Mouse (Mus musculus): Measurements from ENCODE around the gene Zbtb44. TPM values are rescaled to one million over a fixed set of nuclear protein-coding genes. Genes with fewer than 3 reads are reported as not detected.

Zbtb44 gene
- total RNA-seq, 1 experiment: 33.7 TPM

GRCm38 (mm10) chr9:31092111-31092832, 61.8 kb downstream of the Zbtb44 start:
- no peaks in the 10 kb centered on the region for H3K9me3 ChIP-seq (ENCODE audit: control insufficient read depth, insufficient read depth, low read depth, low read length)
- H3K9ac ChIP-seq (ENCODE audit: insufficient read depth, low read depth, low read length, poor library complexity, severe bottlenecking): no peak overlapping the region
- no peak overlapping the region for H3K4me3 ChIP-seq (ENCODE audit: insufficient read depth in 1 of 2, low read depth in 1 of 2, low read length in 2 of 2, poor library complexity in 1 of 2, severe bottlenecking in 1 of 2)
- peaks cover 1 to 6% of the 10 kb centered on the region in 2 experiments; a peak in 2 of 4 replicates for H3K4me1 ChIP-seq (ENCODE audit: control insufficient read depth in 2 of 2, insufficient read depth in 2 of 2, low read length in 2 of 2, poor library complexity in 1 of 2)
- no peak overlapping the region for H3K27ac ChIP-seq (ENCODE audit: insufficient read depth, low read depth, low read length, poor library complexity, severe bottlenecking)
- no peak for DNase-seq (ENCODE audit: low read depth, low spot score)
- TF ChIP-seq ZNF384 (IDR thresholded peaks at IDR 0.05; ENCODE audit: low read depth, low read length) (no peak), HCFC1 (IDR thresholded peaks at IDR 0.05; ENCODE audit: borderline replicate concordance, insufficient read depth, low read length) (no peak), ZC3H11A (IDR thresholded peaks at IDR 0.05; ENCODE audit: borderline replicate concordance, low read depth, low read length) (no peak), MAFK (IDR thresholded peaks at IDR 0.05; ENCODE audit: insufficient read depth, low read depth, low read length) (no peak), CHD2 (IDR thresholded peaks at IDR 0.05; ENCODE audit: low read depth, low read length) (no peak)
- in situ Hi-C loops (cut with MboI; ENCODE audit: low sequenced_read_pairs in 2 of 2, unreplicated experiment in 2 of 2): loop anchor here (25.0 kb wide), 3 partner anchors 380 to 605 kb away; no protein-coding TSS in a partner anchor
- H3K36me3 ChIP-seq (ENCODE audit: control insufficient read depth, insufficient read depth, low read length, poor library complexity, severe bottlenecking): peaks cover 45% of the 10 kb centered on the region

- Histone ChIP-seq H3K9ac (ENCODE audit: insufficient read depth, low read depth, low read length, poor library complexity, severe bottlenecking) (no peak overlapping the region), H3K27ac (ENCODE audit: insufficient read depth, low read depth, low read length, poor library complexity, severe bottlenecking) (no peak overlapping the region), H3K36me3 (ENCODE audit: control insufficient read depth, insufficient read depth, low read length, poor library complexity, severe bottlenecking) (peaks cover 51% of the 10 kb centered on the region), H3K9me3 (ENCODE audit: control insufficient read depth, insufficient read depth, low read depth, low read length) (no peaks in the 10 kb centered on the region), H3K4me3 (ENCODE audit: insufficient read depth in 1 of 2, low read depth in 1 of 2, low read length in 2 of 2, poor library complexity in 1 of 2, severe bottlenecking in 1 of 2) (no peak overlapping the region), H3K4me1 (ENCODE audit: control insufficient read depth in 2 of 2, insufficient read depth in 2 of 2, low read length in 2 of 2, poor library complexity in 1 of 2) (peaks cover 1 to 6% of the 10 kb centered on the region in 2 experiments; a peak in 2 of 4 replicates)
- no peak for TF ChIP-seq MAFK (IDR thresholded peaks at IDR 0.05; ENCODE audit: insufficient read depth, low read depth, low read length)
- no peak for TF ChIP-seq ZNF384 (IDR thresholded peaks at IDR 0.05; ENCODE audit: low read depth, low read length)
- no peak for TF ChIP-seq ZC3H11A (IDR thresholded peaks at IDR 0.05; ENCODE audit: borderline replicate concordance, low read depth, low read length)
- no peak for TF ChIP-seq CHD2 (IDR thresholded peaks at IDR 0.05; ENCODE audit: low read depth, low read length)
- TF ChIP-seq HCFC1 (IDR thresholded peaks at IDR 0.05; ENCODE audit: borderline replicate concordance, insufficient read depth, low read length): no peak
- in situ Hi-C loops (cut with MboI; ENCODE audit: low sequenced_read_pairs in 2 of 2, unreplicated experiment in 2 of 2): loop anchor here (25.0 kb wide), 3 partner anchors 381 to 606 kb away; no protein-coding TSS in a partner anchor
- DNase-seq (ENCODE audit: low read depth, low spot score): no peak
These were observed 62.4 kb downstream of the Zbtb44 start for GRCm38 (mm10) chr9:31092833-31093195.

GRCm38 (mm10) chr9:31097088-31098082, 66.9 kb downstream of the Zbtb44 start:
- TF ChIP-seq ZNF384 (IDR thresholded peaks at IDR 0.05; ENCODE audit: low read depth, low read length) (no peak), CHD2 (IDR thresholded peaks at IDR 0.05; ENCODE audit: low read depth, low read length) (no peak)
- no peak overlapping the region for H3K9ac ChIP-seq (ENCODE audit: insufficient read depth, low read depth, low read length, poor library complexity, severe bottlenecking)
- in situ Hi-C loops (cut with MboI; ENCODE audit: low sequenced_read_pairs in 2 of 2, unreplicated experiment in 2 of 2): loop anchor here (25.0 kb wide), 3 partner anchors 385 to 610 kb away; no protein-coding TSS in a partner anchor
- H3K36me3 ChIP-seq (ENCODE audit: control insufficient read depth, insufficient read depth, low read length, poor library complexity, severe bottlenecking): peaks cover 40% of the 10 kb centered on the region
- no peak overlapping the region for H3K4me3 ChIP-seq (ENCODE audit: insufficient read depth in 1 of 2, low read depth in 1 of 2, low read length in 2 of 2, poor library complexity in 1 of 2, severe bottlenecking in 1 of 2)
- H3K9me3 ChIP-seq (ENCODE audit: control insufficient read depth, insufficient read depth, low read depth, low read length): no peaks in the 10 kb centered on the region
- no peak for DNase-seq (ENCODE audit: low read depth, low spot score)
- no peaks in the 10 kb centered on the region for H3K4me1 ChIP-seq (ENCODE audit: control insufficient read depth in 2 of 2, insufficient read depth in 2 of 2, low read length in 2 of 2, poor library complexity in 1 of 2)
- H3K27ac ChIP-seq (ENCODE audit: insufficient read depth, low read depth, low read length, poor library complexity, severe bottlenecking): no peak overlapping the region

- no peak for DNase-seq (ENCODE audit: low read depth, low spot score)
- TF ChIP-seq ZNF384 (IDR thresholded peaks at IDR 0.05; ENCODE audit: low read depth, low read length) (peak; percentile 98), HCFC1 (IDR thresholded peaks at IDR 0.05; ENCODE audit: borderline replicate concordance, insufficient read depth, low read length) (no peak), ZC3H11A (IDR thresholded peaks at IDR 0.05; ENCODE audit: borderline replicate concordance, low read depth, low read length) (no peak)
- in situ Hi-C loops (cut with MboI; ENCODE audit: low sequenced_read_pairs in 2 of 2, unreplicated experiment in 2 of 2): loop anchor here (25.0 kb wide), 3 partner anchors 386 to 611 kb away; no protein-coding TSS in a partner anchor
- Histone ChIP-seq H3K36me3 (ENCODE audit: control insufficient read depth, insufficient read depth, low read length, poor library complexity, severe bottlenecking) (peaks cover 43% of the 10 kb centered on the region), H3K4me1 (ENCODE audit: control insufficient read depth in 2 of 2, insufficient read depth in 2 of 2, low read length in 2 of 2, poor library complexity in 1 of 2) (no peaks in the 10 kb centered on the region), H3K4me3 (ENCODE audit: insufficient read depth in 1 of 2, low read depth in 1 of 2, low read length in 2 of 2, poor library complexity in 1 of 2, severe bottlenecking in 1 of 2) (no peak overlapping the region), H3K9ac (ENCODE audit: insufficient read depth, low read depth, low read length, poor library complexity, severe bottlenecking) (no peak overlapping the region), H3K27ac (ENCODE audit: insufficient read depth, low read depth, low read length, poor library complexity, severe bottlenecking) (no peak overlapping the region), H3K9me3 (ENCODE audit: control insufficient read depth, insufficient read depth, low read depth, low read length) (no peaks in the 10 kb centered on the region)
These were observed 67.7 kb downstream of the Zbtb44 start for GRCm38 (mm10) chr9:31098118-31098517.
